Mouse (Mus musculus): ENCODE measurements around the gene Il18.

Gene Il18

GRCm38 (mm10) chr9:50548936-50549335 lies 5.7 kb upstream of the Il18 start:
- ATAC-seq (ENCODE audit: insufficient number of reproducible peaks, low FRiP score, low TSS enrichment), result no peak

GRCm38 (mm10) chr9:50552206-50552605 lies 2.4 kb upstream of the Il18 start:
- no peak for ATAC-seq (ENCODE audit: insufficient number of reproducible peaks, low FRiP score, low TSS enrichment)

- ATAC-seq (ENCODE audit: insufficient number of reproducible peaks, low FRiP score, low TSS enrichment), result no peak
Measured at GRCm38 (mm10) chr9:50553547-50553946, 1.1 kb upstream of the Il18 start.

- ATAC-seq (ENCODE audit: insufficient number of reproducible peaks, low FRiP score, low TSS enrichment), result no peak
Measured at GRCm38 (mm10) chr9:50555094-50555446, 443 bp downstream of the Il18 start, which contains the start of gene Bco2. Gene Bco2, minus strand, starts transcription at chr9:50555181.

- ATAC-seq (ENCODE audit: insufficient number of reproducible peaks, low FRiP score, low TSS enrichment), result no peak
Measured at GRCm38 (mm10) chr9:50561145-50561917, 6.7 kb downstream of the Il18 start, which contains the start of gene Tex12. Gene Tex12, minus strand, starts transcription at chr9:50561325.

- ATAC-seq (ENCODE audit: insufficient number of reproducible peaks, low FRiP score, low TSS enrichment), result no peak
Measured at GRCm38 (mm10) chr9:50561918-50562360, 7.3 kb downstream of the Il18 start.

- no peak for ATAC-seq (ENCODE audit: insufficient number of reproducible peaks, low FRiP score, low TSS enrichment)
Measured at GRCm38 (mm10) chr9:50565173-50565572, 10.5 kb downstream of the Il18 start.

GRCm38 (mm10) chr9:50565940-50566339 lies 11.3 kb downstream of the Il18 start:
- ATAC-seq (ENCODE audit: insufficient number of reproducible peaks, low FRiP score, low TSS enrichment), result no peak

GRCm38 (mm10) chr9:50567372-50567771 lies 12.7 kb downstream of the Il18 start:
- ATAC-seq (ENCODE audit: insufficient number of reproducible peaks, low FRiP score, low TSS enrichment), result no peak

GRCm38 (mm10) chr9:50567881-50568280 lies 13.3 kb downstream of the Il18 start:
- no peak for ATAC-seq (ENCODE audit: insufficient number of reproducible peaks, low FRiP score, low TSS enrichment)

- no peak for ATAC-seq (ENCODE audit: insufficient number of reproducible peaks, low FRiP score, low TSS enrichment)
Measured at GRCm38 (mm10) chr9:50569599-50570525, 15.2 kb downstream of the Il18 start.

- ATAC-seq (ENCODE audit: insufficient number of reproducible peaks, low FRiP score, low TSS enrichment), result no peak
Measured at GRCm38 (mm10) chr9:50580370-50580769, 25.7 kb downstream of the Il18 start.

GRCm38 (mm10) chr9:50585145-50585818 lies 30.7 kb downstream of the Il18 start:
- no peak for ATAC-seq (ENCODE audit: insufficient number of reproducible peaks, low FRiP score, low TSS enrichment)

- no peak for ATAC-seq (ENCODE audit: insufficient number of reproducible peaks, low FRiP score, low TSS enrichment)
Measured at GRCm38 (mm10) chr9:50586955-50587354, 32.3 kb downstream of the Il18 start.

- ATAC-seq (ENCODE audit: insufficient number of reproducible peaks, low FRiP score, low TSS enrichment), result no peak
Measured at GRCm38 (mm10) chr9:50590856-50591518, 36.4 kb downstream of the Il18 start.

- ATAC-seq (ENCODE audit: insufficient number of reproducible peaks, low FRiP score, low TSS enrichment), result no peak
Measured at GRCm38 (mm10) chr9:50592955-50593354, 38.3 kb downstream of the Il18 start.

- no peak for ATAC-seq (ENCODE audit: insufficient number of reproducible peaks, low FRiP score, low TSS enrichment)
Measured at GRCm38 (mm10) chr9:50593544-50593943, 38.9 kb downstream of the Il18 start.

- ATAC-seq (ENCODE audit: insufficient number of reproducible peaks, low FRiP score, low TSS enrichment), result no peak
Measured at GRCm38 (mm10) chr9:50594794-50595417, 40.3 kb downstream of the Il18 start.

- ATAC-seq (ENCODE audit: insufficient number of reproducible peaks, low FRiP score, low TSS enrichment), result no peak
Measured at GRCm38 (mm10) chr9:50596973-50597372, 42.3 kb downstream of the Il18 start.

GRCm38 (mm10) chr9:50601536-50601935 lies 46.9 kb downstream of the Il18 start:
- ATAC-seq (ENCODE audit: insufficient number of reproducible peaks, low FRiP score, low TSS enrichment), result no peak
